Mouse (Mus musculus) small intestine, adult 2 months (tissue): ENCODE results near the gene Lef1. TPM values are rescaled to one million over a fixed set of nuclear protein-coding genes. Genes with fewer than 3 reads are reported as not detected.

Source experiments
- H3K27ac ChIP-seq: fragments of 200-500 bp; 2 replicates; pipeline ENCODE4 v1.5.1; 2012; ENCODE audit warnings: low read depth, low read length, control low read depth, inconsistent platforms; ENCODE audit not compliant: insufficient read depth
- H3K27me3 ChIP-seq: fragments of 200-500 bp; 2 replicates; pipeline ENCODE4 v1.6.1; 2012; ENCODE audit warnings: mild to moderate bottlenecking, moderate library complexity, low read length, inconsistent platforms; ENCODE audit not compliant: control insufficient read depth, insufficient read depth
- H3K36me3 ChIP-seq: fragments of 200-500 bp; 2 replicates; pipeline ENCODE4 v1.6.1; 2012; ENCODE audit warnings: mild to moderate bottlenecking, low read length, control low read depth, inconsistent platforms; ENCODE audit not compliant: control insufficient read depth, insufficient read depth
- H3K4me1 ChIP-seq: fragments of 200-500 bp; 2 replicates; pipeline ENCODE4 v1.6.1; 2012; ENCODE audit warnings: low read length, inconsistent platforms, mixed read lengths; ENCODE audit not compliant: control insufficient read depth, insufficient read depth, insufficient read length
- H3K4me3 ChIP-seq: fragments of 200-500 bp; 2 replicates; pipeline ENCODE4 v1.5.1; 2012; ENCODE audit warnings: low read depth, mild to moderate bottlenecking, control low read depth, inconsistent platforms, low read length, moderate library complexity
- CTCF ChIP-seq: fragments of 200-500 bp; IDR thresholded peaks from 2 replicates; pipeline ENCODE4 v1.5.1; 2012; ENCODE audit warnings: low read depth, mild to moderate bottlenecking, control low read depth, inconsistent platforms, low read length, moderate library complexity, mixed read lengths; ENCODE audit not compliant: insufficient replicate concordance, insufficient read length; ENCODE audit errors: extremely low read depth
- POLR2A ChIP-seq: fragments of 200-500 bp; IDR thresholded peaks from 2 replicates; pipeline ENCODE4 v1.6.1; 2012; ENCODE audit warnings: low read depth, mild to moderate bottlenecking, control low read depth, inconsistent platforms, low read length, moderate library complexity
- WGBS: fragments of 180-500 bp; shearing (Covaris S2); methylation state at CpG from one replicate; pipeline ENCODE4 v1.1.7; 2018; 5-methylcytosine and 5-hydroxymethylcytosine counted together
- polyA plus RNA-seq: library from polyadenylated mRNA; depleted of rRNA; stranded (reverse); fragments of >200 nt; gene quantifications from 2 replicates; pipeline ENCODE4 v1.2.3, GENCODE M21; 2012

Lef1 gene
- polyA plus RNA-seq, 1 experiment: 1.1 TPM

DNA sequence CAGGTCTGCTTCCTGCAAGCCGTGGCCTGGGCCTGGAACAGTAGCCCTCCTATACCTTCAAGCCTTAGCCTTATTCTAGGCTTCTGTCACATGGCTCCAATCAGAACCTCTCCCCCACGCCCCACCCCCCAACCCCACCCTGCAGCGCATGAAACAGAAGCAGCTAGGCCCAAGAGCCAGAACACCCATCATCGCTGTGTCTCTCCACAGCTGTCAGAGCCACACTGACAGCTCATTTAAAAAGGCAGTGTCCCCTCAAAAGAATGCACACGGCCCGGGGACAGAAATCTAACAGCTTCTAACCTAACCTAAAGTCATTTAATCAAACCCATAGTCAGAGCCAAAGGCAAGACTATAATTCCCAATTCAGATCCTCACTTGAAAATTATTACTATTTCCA, 126.8 kb downstream of the Lef1 start:
- 93% methylated on average over 6 of the region's 6 CpGs for WGBS
- Histone ChIP-seq H3K4me1 (no peaks in the 10 kb centered on the region), H3K36me3 (peaks cover 61% of the 10 kb centered on the region), H3K27ac (no peak overlapping the region), H3K27me3 (no peaks in the 10 kb centered on the region), H3K4me3 (no peak overlapping the region)
- TF ChIP-seq POLR2A (no peak), CTCF (no peak)

DNA sequence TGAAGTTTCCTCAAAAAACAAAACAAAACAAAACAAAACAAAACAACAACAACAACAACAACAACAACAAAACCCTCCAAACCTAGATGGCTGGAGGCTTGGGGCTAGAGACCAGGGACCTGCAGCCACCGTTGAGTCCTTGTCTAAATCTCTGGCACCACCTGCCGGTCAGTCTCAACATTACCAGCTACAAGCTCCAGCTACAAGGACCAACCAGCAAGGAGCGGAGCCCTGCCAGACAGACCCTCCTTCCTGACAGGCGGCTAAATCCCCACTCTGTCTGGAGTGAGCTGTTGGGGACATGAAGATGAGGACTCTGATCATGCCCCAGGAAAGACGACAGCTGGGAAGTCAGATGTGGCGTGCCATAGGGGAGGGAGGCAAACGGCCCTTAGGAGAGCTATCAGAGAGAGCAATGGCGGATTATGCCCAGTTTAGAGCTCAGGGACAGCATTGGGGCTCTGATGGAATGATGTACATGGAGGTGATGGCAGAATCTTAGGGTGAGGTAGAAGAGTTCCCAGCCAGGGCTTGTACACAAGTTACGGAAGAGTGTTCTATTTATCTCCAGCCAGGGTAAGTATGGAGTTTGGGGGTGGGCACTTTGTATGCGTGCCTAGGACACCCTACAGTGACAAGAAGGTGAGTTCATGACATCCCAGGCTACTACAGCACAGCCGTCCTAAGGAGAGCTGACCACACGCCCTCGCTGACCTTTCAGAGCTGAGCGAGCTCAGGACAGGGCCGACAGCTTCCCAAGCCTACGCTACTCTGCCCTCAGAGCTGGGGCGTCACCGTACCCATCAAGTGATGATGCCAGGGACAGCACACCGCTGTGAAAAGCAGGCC, 127.7 kb downstream of the Lef1 start:
- H3K4me1 ChIP-seq: no peaks in the 10 kb centered on the region
- WGBS: 72% methylated on average over 19 of the region's 19 CpGs
- TF ChIP-seq CTCF (peak; percentile 80; the same call in 1 of the 2 replicates), POLR2A (no peak)
- H3K36me3 ChIP-seq: peaks cover 61% of the 10 kb centered on the region
- H3K27me3 ChIP-seq: no peaks in the 10 kb centered on the region
- no peak overlapping the region for H3K27ac ChIP-seq
- H3K4me3 ChIP-seq: no peak overlapping the region

- WGBS: 50% methylated on average over 11 of the region's 11 CpGs
- no peaks in the 10 kb centered on the region for H3K27me3 ChIP-seq
- H3K4me3 ChIP-seq: no peak overlapping the region
- no peak overlapping the region for H3K27ac ChIP-seq
- TF ChIP-seq POLR2A (no peak), CTCF (peak; percentile 67; the same call in 1 of the 2 replicates)
- H3K4me1 ChIP-seq: peaks cover 7% of the 10 kb centered on the region
- H3K36me3 ChIP-seq: peaks cover 75% of the 10 kb centered on the region
Observed at GRCm38 (mm10) chr3:131245766-131246578, 135.7 kb downstream of the Lef1 start.

GRCm38 (mm10) chr3:131246579-131247046, 136.3 kb downstream of the Lef1 start:
- TF ChIP-seq POLR2A (no peak), CTCF (no peak)
- Histone ChIP-seq H3K4me3 (no peak overlapping the region), H3K27me3 (no peaks in the 10 kb centered on the region), H3K27ac (no peak overlapping the region), H3K4me1 (peaks cover 7% of the 10 kb centered on the region), H3K36me3 (peaks cover 72% of the 10 kb centered on the region)
- 82% methylated on average over 8 of the region's 8 CpGs for WGBS

- TF ChIP-seq POLR2A (no peak), CTCF (no peak)
- Histone ChIP-seq H3K27ac (no peak overlapping the region), H3K27me3 (no peaks in the 10 kb centered on the region), H3K4me1 (peaks cover 7% of the 10 kb centered on the region), H3K4me3 (no peak overlapping the region), H3K36me3 (peaks cover 69% of the 10 kb centered on the region)
- 93% methylated on average over 6 of the region's 6 CpGs for WGBS
Observed at GRCm38 (mm10) chr3:131247447-131247846, 137.2 kb downstream of the Lef1 start.

- Histone ChIP-seq H3K4me3 (no peak overlapping the region), H3K4me1 (peaks cover 7% of the 10 kb centered on the region), H3K27ac (no peak overlapping the region), H3K27me3 (no peaks in the 10 kb centered on the region), H3K36me3 (peaks cover 67% of the 10 kb centered on the region)
- TF ChIP-seq CTCF: no peak
- no peak for TF ChIP-seq POLR2A
- WGBS: 77% methylated on average over 5 of the region's 5 CpGs
Observed at GRCm38 (mm10) chr3:131247851-131248250, 137.6 kb downstream of the Lef1 start.

- no peak for TF ChIP-seq POLR2A
- Histone ChIP-seq H3K27ac (no peak overlapping the region), H3K36me3 (peaks cover 62% of the 10 kb centered on the region), H3K4me3 (no peak overlapping the region), H3K27me3 (no peaks in the 10 kb centered on the region), H3K4me1 (peaks cover 7% of the 10 kb centered on the region)
- 89% methylated on average over 10 of the region's 10 CpGs for WGBS
Observed at GRCm38 (mm10) chr3:131248444-131248843, 138.2 kb downstream of the Lef1 start.
